Mouse (Mus musculus): ENCODE measurements around the gene Smyd4. TPM values are rescaled to one million over a fixed set of nuclear protein-coding genes. Genes with fewer than 3 reads are reported as not detected.

The Smyd4 gene
- polyA plus RNA-seq, 1 experiment: 7.2 TPM

- TF ChIP-seq POLR2A (IDR thresholded peaks at IDR 0.05; ENCODE audit: low read depth, low read length): no peak
- no peak for TF ChIP-seq CTCF (conservative IDR thresholded peaks at IDR 0.05; ENCODE audit: insufficient read depth, insufficient read length, low read depth, low read length)
- no peak for DNase-seq
- Histone ChIP-seq H3K4me1 (ENCODE audit: control insufficient read depth, insufficient read depth, low read length) (no peaks in the 10 kb centered on the region), H3K27me3 (replicated peaks; ENCODE audit: control insufficient read depth, insufficient read depth, low read length) (no peaks in the 10 kb centered on the region), H3K36me3 (ENCODE audit: control insufficient read depth, insufficient read depth, low read length) (no peaks in the 10 kb centered on the region), H3K27ac (ENCODE audit: insufficient read depth, low read depth, low read length) (no peak overlapping the region), H3K4me3 (ENCODE audit: insufficient read depth, low read depth, low read length) (no peak overlapping the region)
- 85% methylated on average over 13 of the region's 13 CpGs for WGBS
These were observed 67.8 kb downstream of the Smyd4 start for GRCm38 (mm10) chr11:75415994-75416393.

GRCm38 (mm10) chr11:75420037-75420436 is 71.8 kb downstream of the Smyd4 start:
- H3K4me3 ChIP-seq (ENCODE audit: insufficient read depth, low read depth, low read length): no peak overlapping the region
- H3K4me1 ChIP-seq (ENCODE audit: control insufficient read depth, insufficient read depth, low read length): no peaks in the 10 kb centered on the region
- H3K36me3 ChIP-seq (ENCODE audit: control insufficient read depth, insufficient read depth, low read length): no peaks in the 10 kb centered on the region
- H3K27me3 ChIP-seq (replicated peaks; ENCODE audit: control insufficient read depth, insufficient read depth, low read length): no peaks in the 10 kb centered on the region
- WGBS: 72% methylated on average over 7 of the region's 7 CpGs
- no peak for TF ChIP-seq POLR2A (IDR thresholded peaks at IDR 0.05; ENCODE audit: low read depth, low read length)
- no peak for TF ChIP-seq CTCF (conservative IDR thresholded peaks at IDR 0.05; ENCODE audit: insufficient read depth, insufficient read length, low read depth, low read length)
- no peak overlapping the region for H3K27ac ChIP-seq (ENCODE audit: insufficient read depth, low read depth, low read length)
- DNase-seq: no peak

GRCm38 (mm10) chr11:75420810-75421374 is 72.7 kb downstream of the Smyd4 start:
- no peak for TF ChIP-seq CTCF (conservative IDR thresholded peaks at IDR 0.05; ENCODE audit: insufficient read depth, insufficient read length, low read depth, low read length)
- TF ChIP-seq POLR2A (IDR thresholded peaks at IDR 0.05; ENCODE audit: low read depth, low read length): no peak
- H3K4me3 ChIP-seq (ENCODE audit: insufficient read depth, low read depth, low read length): no peak overlapping the region
- no peaks in the 10 kb centered on the region for H3K36me3 ChIP-seq (ENCODE audit: control insufficient read depth, insufficient read depth, low read length)
- DNase-seq: no peak
- 43% methylated on average over 5 of the region's 5 CpGs for WGBS
- H3K27ac ChIP-seq (ENCODE audit: insufficient read depth, low read depth, low read length): no peak overlapping the region
- no peaks in the 10 kb centered on the region for H3K4me1 ChIP-seq (ENCODE audit: control insufficient read depth, insufficient read depth, low read length)
- H3K27me3 ChIP-seq (replicated peaks; ENCODE audit: control insufficient read depth, insufficient read depth, low read length): no peaks in the 10 kb centered on the region

GRCm38 (mm10) chr11:75421375-75422012 is 73.3 kb downstream of the Smyd4 start:
- no peak overlapping the region for H3K27ac ChIP-seq (ENCODE audit: insufficient read depth, low read depth, low read length)
- H3K4me3 ChIP-seq (ENCODE audit: insufficient read depth, low read depth, low read length): no peak overlapping the region
- H3K36me3 ChIP-seq (ENCODE audit: control insufficient read depth, insufficient read depth, low read length): no peaks in the 10 kb centered on the region
- WGBS: 75% methylated on average over 6 of the region's 6 CpGs
- no peaks in the 10 kb centered on the region for H3K4me1 ChIP-seq (ENCODE audit: control insufficient read depth, insufficient read depth, low read length)
- no peaks in the 10 kb centered on the region for H3K27me3 ChIP-seq (replicated peaks; ENCODE audit: control insufficient read depth, insufficient read depth, low read length)
- DNase-seq: no peak
- TF ChIP-seq CTCF (conservative IDR thresholded peaks at IDR 0.05; ENCODE audit: insufficient read depth, insufficient read length, low read depth, low read length) (no peak), POLR2A (IDR thresholded peaks at IDR 0.05; ENCODE audit: low read depth, low read length) (no peak)

- Histone ChIP-seq H3K27me3 (replicated peaks; ENCODE audit: control insufficient read depth, insufficient read depth, low read length) (no peaks in the 10 kb centered on the region), H3K4me1 (ENCODE audit: control insufficient read depth, insufficient read depth, low read length) (no peaks in the 10 kb centered on the region), H3K4me3 (ENCODE audit: insufficient read depth, low read depth, low read length) (no peak within 1 kb of the TSS), H3K36me3 (ENCODE audit: control insufficient read depth, insufficient read depth, low read length) (no peaks in the 10 kb centered on the region), H3K27ac (ENCODE audit: insufficient read depth, low read depth, low read length) (no peak within 1 kb of the TSS)
- no peak for TF ChIP-seq CTCF (conservative IDR thresholded peaks at IDR 0.05; ENCODE audit: insufficient read depth, insufficient read length, low read depth, low read length)
- TF ChIP-seq POLR2A (IDR thresholded peaks at IDR 0.05; ENCODE audit: low read depth, low read length): no peak
- 53% methylated on average over 10 of the region's 10 CpGs for WGBS
- DNase-seq: no peak
These were observed 74.0 kb downstream of the Smyd4 start, which contains the start of gene Serpinf1 for GRCm38 (mm10) chr11:75422013-75422792. Serpinf1 (minus strand) TSS chr11:75422701.

GRCm38 (mm10) chr11:75423091-75423490 is 74.9 kb downstream of the Smyd4 start:
- no peaks in the 10 kb centered on the region for H3K36me3 ChIP-seq (ENCODE audit: control insufficient read depth, insufficient read depth, low read length)
- TF ChIP-seq POLR2A (IDR thresholded peaks at IDR 0.05; ENCODE audit: low read depth, low read length) (no peak), CTCF (conservative IDR thresholded peaks at IDR 0.05; ENCODE audit: insufficient read depth, insufficient read length, low read depth, low read length) (no peak)
- DNase-seq: no peak
- 85% methylated on average over 3 of the region's 3 CpGs for WGBS
- H3K27me3 ChIP-seq (replicated peaks; ENCODE audit: control insufficient read depth, insufficient read depth, low read length): no peaks in the 10 kb centered on the region
- H3K4me1 ChIP-seq (ENCODE audit: control insufficient read depth, insufficient read depth, low read length): no peaks in the 10 kb centered on the region
- H3K4me3 ChIP-seq (ENCODE audit: insufficient read depth, low read depth, low read length): no peak overlapping the region
- H3K27ac ChIP-seq (ENCODE audit: insufficient read depth, low read depth, low read length): no peak overlapping the region

GRCm38 (mm10) chr11:75424033-75424432 is 75.8 kb downstream of the Smyd4 start:
- no peaks in the 10 kb centered on the region for H3K36me3 ChIP-seq (ENCODE audit: control insufficient read depth, insufficient read depth, low read length)
- WGBS: 79% methylated on average over 9 of the region's 9 CpGs

More at GRCm38 (mm10) chr11:75424033-75424432, 75.8 kb downstream of the Smyd4 start:
- Histone ChIP-seq H3K4me3 (ENCODE audit: insufficient read depth, low read depth, low read length) (no peak overlapping the region), H3K27me3 (replicated peaks; ENCODE audit: control insufficient read depth, insufficient read depth, low read length) (no peaks in the 10 kb centered on the region), H3K4me1 (ENCODE audit: control insufficient read depth, insufficient read depth, low read length) (no peaks in the 10 kb centered on the region), H3K27ac (ENCODE audit: insufficient read depth, low read depth, low read length) (no peak overlapping the region)
- no peak for DNase-seq
- TF ChIP-seq POLR2A (IDR thresholded peaks at IDR 0.05; ENCODE audit: low read depth, low read length) (no peak), CTCF (conservative IDR thresholded peaks at IDR 0.05; ENCODE audit: insufficient read depth, insufficient read length, low read depth, low read length) (no peak)

All from kidney, adult 2 months (tissue).